Mouse (Mus musculus): ENCODE measurements at regions not wholly inside any gene's neighbourhood (a gene's known extent, or its start where the extent isn't known, plus 50 kb on each side); places are given as distances from the start of the nearest gene placed in this dataset.

GRCm38 (mm10) chr7:74870250-74870649 is 315.7 kb upstream of the Slco3a1 start:
- no peak for DNase-seq (ENCODE audit: extremely low spot score in 1 of 2, low spot score in 2 of 2)
- Histone ChIP-seq H3K4me3 (no peak overlapping the region), H3K27ac (no peak overlapping the region)
- no peak for TF ChIP-seq CTCF (IDR thresholded peaks at IDR 0.05)
- intact Hi-C loops (cut with DNase I): loop anchor here (10.0 kb wide), 2 partner anchors 155 to 315 kb away; partner anchors contain the start of gene Slco3a1

- Histone ChIP-seq H3K27ac (no peak overlapping the region), H3K4me3 (no peak overlapping the region)
- no peak for DNase-seq (ENCODE audit: extremely low spot score in 1 of 2, low spot score in 2 of 2)
- intact Hi-C loops (cut with DNase I): no loop called here
- no peak for TF ChIP-seq CTCF (IDR thresholded peaks at IDR 0.05)
Observed at GRCm38 (mm10) chr7:74862727-74863126, 308.1 kb upstream of the Slco3a1 start.

GRCm38 (mm10) chr7:74844306-74844929 is 289.8 kb upstream of the Slco3a1 start:
- H3K4me3 ChIP-seq: no peak overlapping the region
- intact Hi-C loops (cut with DNase I): no loop called here
- no peak overlapping the region for H3K27ac ChIP-seq
- no peak for DNase-seq (ENCODE audit: extremely low spot score in 1 of 2, low spot score in 2 of 2)
- no peak for TF ChIP-seq CTCF (IDR thresholded peaks at IDR 0.05)

- DNase-seq (ENCODE audit: extremely low spot score in 1 of 2, low spot score in 2 of 2): no peak
- intact Hi-C loops (cut with DNase I): no loop called here
- no peak overlapping the region for H3K4me3 ChIP-seq
- no peak overlapping the region for H3K27ac ChIP-seq
- TF ChIP-seq CTCF (IDR thresholded peaks at IDR 0.05): no peak
Observed at GRCm38 (mm10) chr7:74823286-74823685, 268.7 kb upstream of the Slco3a1 start.

GRCm38 (mm10) chr7:74793241-74793640 is 238.7 kb upstream of the Slco3a1 start:
- Histone ChIP-seq H3K4me3 (no peak overlapping the region), H3K27ac (no peak overlapping the region)
- TF ChIP-seq CTCF (IDR thresholded peaks at IDR 0.05): no peak
- intact Hi-C loops (cut with DNase I): no loop called here
- no peak for DNase-seq (ENCODE audit: extremely low spot score in 1 of 2, low spot score in 2 of 2)

- H3K27ac ChIP-seq: no peak overlapping the region
- intact Hi-C loops (cut with DNase I): no loop called here
- no peak overlapping the region for H3K4me3 ChIP-seq
- no peak for DNase-seq (ENCODE audit: extremely low spot score in 1 of 2, low spot score in 2 of 2)
- TF ChIP-seq CTCF (IDR thresholded peaks at IDR 0.05): no peak
Observed at GRCm38 (mm10) chr7:74788696-74789095, 234.1 kb upstream of the Slco3a1 start.

- no peak for DNase-seq (ENCODE audit: extremely low spot score in 1 of 2, low spot score in 2 of 2)
- intact Hi-C loops (cut with DNase I): no loop called here
- no peak for TF ChIP-seq CTCF (IDR thresholded peaks at IDR 0.05)
- Histone ChIP-seq H3K27ac (no peak overlapping the region), H3K4me3 (no peak overlapping the region)
Observed at GRCm38 (mm10) chr7:74771435-74772406, 217.1 kb upstream of the Slco3a1 start.

GRCm38 (mm10) chr7:74766550-74766949 is 212.0 kb upstream of the Slco3a1 start:
- Histone ChIP-seq H3K4me3 (no peak overlapping the region), H3K27ac (no peak overlapping the region)
- TF ChIP-seq CTCF (IDR thresholded peaks at IDR 0.05): no peak
- intact Hi-C loops (cut with DNase I): no loop called here
- DNase-seq (ENCODE audit: extremely low spot score in 1 of 2, low spot score in 2 of 2): no peak

GRCm38 (mm10) chr7:74757469-74757868 is 202.9 kb upstream of the Slco3a1 start:
- no peak for TF ChIP-seq CTCF (IDR thresholded peaks at IDR 0.05)
- intact Hi-C loops (cut with DNase I): no loop called here
- no peak overlapping the region for H3K27ac ChIP-seq
- H3K4me3 ChIP-seq: no peak overlapping the region
- DNase-seq (ENCODE audit: extremely low spot score in 1 of 2, low spot score in 2 of 2): no peak

- no peak overlapping the region for H3K27ac ChIP-seq
- intact Hi-C loops (cut with DNase I): no loop called here
- TF ChIP-seq CTCF (IDR thresholded peaks at IDR 0.05): no peak
- no peak for DNase-seq (ENCODE audit: extremely low spot score in 1 of 2, low spot score in 2 of 2)
- H3K4me3 ChIP-seq: no peak overlapping the region
Observed at GRCm38 (mm10) chr7:74747704-74748103, 193.1 kb upstream of the Slco3a1 start.

- no peak for DNase-seq (ENCODE audit: extremely low spot score in 1 of 2, low spot score in 2 of 2)
- H3K27ac ChIP-seq: no peak overlapping the region
- no peak overlapping the region for H3K4me3 ChIP-seq
- no peak for TF ChIP-seq CTCF (IDR thresholded peaks at IDR 0.05)
- intact Hi-C loops (cut with DNase I): no loop called here
Observed at GRCm38 (mm10) chr7:74734941-74735340, 180.4 kb upstream of the Slco3a1 start.

- H3K4me3 ChIP-seq: no peak overlapping the region
- no peak for TF ChIP-seq CTCF (IDR thresholded peaks at IDR 0.05)
- no peak overlapping the region for H3K27ac ChIP-seq
- intact Hi-C loops (cut with DNase I): no loop called here
- DNase-seq (ENCODE audit: extremely low spot score in 1 of 2, low spot score in 2 of 2): no peak
Observed at GRCm38 (mm10) chr7:74726324-74726991, 171.9 kb upstream of the Slco3a1 start.
